Mouse (Mus musculus) adrenal gland, adult 2 months (tissue): ENCODE measurements around the gene 2700097O09Rik. TPM values are rescaled to one million over a fixed set of nuclear protein-coding genes. Genes with fewer than 3 reads are reported as not detected.
"Not testable (repeated sequence)": the region's sequence is repeated elsewhere in the genome, so short reads cannot be mapped to it uniquely, and the experiment has no call there.

Experiments used
- DNase-seq: peaks from one replicate; pipeline ENCODE4 v3.0.0; 2021
- long read RNA-seq: library from polyadenylated mRNA; stranded (forward); transcript quantifications from one replicate; pipeline ENCODE4 v2.0.0, GENCODE M21; 2021
- polyA plus RNA-seq: library from polyadenylated mRNA; depleted of rRNA; stranded (reverse); fragments of >200 nt; gene quantifications from 2 replicates; pipeline ENCODE4 v1.2.3, GENCODE M21; 2012; rRNA removed
- total RNA-seq, 2 experiments: library from RNA; stranded (reverse); gene quantifications; 2 replicates each; pipeline ENCODE4 v1.2.3; 2021

The 2700097O09Rik gene
- total RNA-seq (10 to 100 TPM in 1 of 2 experiments, 1 to 10 TPM in 1; 8.9 to 11.6 TPM), polyA plus RNA-seq (1.8 and 2.4 TPM in 2 replicates)
- long read RNA-seq, full-length matches to known transcripts = 8 of 14 reads
- long read RNA-seq, partial matches to known transcripts = 1 of 14 reads
- long read RNA-seq, other reads (novel, unspliced or antisense) = 5 of 14 reads

GRCm38 (mm10) chr12:55079726-55080600 is at the start of gene 2700097O09Rik, which contains the start of gene Srp54a:
Gene 2700097O09Rik (minus strand): TSS chr12:55080110.
Gene Srp54a (plus strand): TSS chr12:55080262.
- DNase-seq = peak; percentile 95

DNA sequence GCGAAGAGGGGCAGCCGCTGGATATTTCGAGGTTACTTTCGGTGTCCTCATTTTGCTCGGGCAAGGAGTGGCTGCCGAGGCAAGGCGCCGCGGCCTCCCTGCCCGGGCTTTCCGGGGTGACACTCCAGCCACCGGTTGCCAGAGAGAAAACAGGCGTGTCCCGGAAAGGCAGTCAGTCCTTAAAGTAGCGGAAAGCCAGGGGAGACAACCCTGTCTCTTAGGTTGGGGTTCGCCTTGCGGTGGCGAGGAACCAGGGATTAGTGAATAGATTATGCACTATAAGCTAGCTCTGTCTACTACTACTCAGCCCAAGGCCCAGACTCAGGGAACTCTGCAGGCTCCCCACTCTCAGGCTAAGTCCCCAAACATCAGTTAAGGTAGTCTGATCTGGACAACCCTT is 44.8 kb upstream of the 2700097O09Rik start:
- not testable (repeated sequence) for DNase-seq

GRCm38 (mm10) chr12:55124242-55124641 is 44.3 kb upstream of the 2700097O09Rik start, which contains the start of gene Fam177a:
Gene Fam177a (plus strand): TSS chr12:55124469.
- DNase-seq = not testable (repeated sequence)

DNA sequence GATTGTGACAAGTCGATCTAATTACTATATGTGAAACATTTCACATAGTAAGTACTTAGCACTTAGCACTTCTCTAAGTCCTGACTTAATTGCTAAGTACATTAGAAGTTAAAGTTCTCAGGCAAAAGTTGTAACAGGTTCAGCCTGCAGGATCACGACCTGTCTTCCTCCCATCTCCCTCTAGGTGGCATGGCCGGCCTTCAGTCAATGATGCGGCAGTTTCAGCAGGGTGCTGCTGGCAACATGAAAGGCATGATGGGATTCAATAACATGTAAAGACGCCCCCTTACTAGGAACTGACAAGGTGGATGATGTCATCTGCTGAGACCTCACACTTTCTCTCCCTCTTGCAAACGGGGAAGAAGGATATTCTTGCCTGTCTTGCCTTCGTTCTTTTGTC is 32.7 kb upstream of the 2700097O09Rik start:
- not testable (repeated sequence) for DNase-seq

DNA sequence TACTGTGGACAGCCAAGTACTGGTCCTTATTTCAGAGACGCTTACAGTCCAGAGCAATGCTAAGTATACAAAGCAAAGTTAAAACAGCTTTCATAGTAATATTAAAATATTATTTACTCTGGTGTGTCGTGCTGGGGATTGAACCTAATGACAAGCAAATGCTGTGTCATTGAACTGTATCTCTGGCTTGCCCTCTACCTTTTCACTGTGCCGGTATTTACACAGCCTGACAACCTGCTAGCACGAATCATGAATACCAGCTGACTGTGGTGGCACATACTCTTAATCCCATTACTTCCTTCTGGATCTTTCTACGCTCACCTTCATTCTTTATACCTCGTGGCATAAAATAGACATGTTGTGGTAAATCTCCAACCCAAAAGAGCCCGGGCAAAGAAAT is 12.2 kb upstream of the 2700097O09Rik start:
- not testable (repeated sequence) for DNase-seq

DNA sequence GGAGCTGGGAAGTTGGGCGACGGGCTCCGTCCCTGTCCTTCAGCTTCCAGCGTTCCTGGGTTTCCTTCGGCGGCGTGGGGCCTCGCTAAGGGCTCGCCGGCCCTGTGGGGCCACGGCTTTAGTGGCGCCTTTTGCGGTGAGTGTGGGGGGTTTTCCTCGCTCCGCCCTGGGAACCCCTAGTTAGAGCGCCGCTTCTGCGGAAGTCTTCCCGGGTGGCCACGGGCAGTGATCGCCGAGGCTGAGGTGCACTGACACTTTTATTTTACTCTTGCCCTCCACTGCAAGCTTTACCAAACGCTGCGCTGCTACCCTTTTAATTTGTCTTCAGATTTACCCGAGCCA is 662 bp upstream of the 2700097O09Rik start:
- not testable (repeated sequence) for DNase-seq

GRCm38 (mm10) chr12:55078706-55079105 is 1.2 kb downstream of the 2700097O09Rik start:
- DNase-seq = not testable (repeated sequence)

DNA sequence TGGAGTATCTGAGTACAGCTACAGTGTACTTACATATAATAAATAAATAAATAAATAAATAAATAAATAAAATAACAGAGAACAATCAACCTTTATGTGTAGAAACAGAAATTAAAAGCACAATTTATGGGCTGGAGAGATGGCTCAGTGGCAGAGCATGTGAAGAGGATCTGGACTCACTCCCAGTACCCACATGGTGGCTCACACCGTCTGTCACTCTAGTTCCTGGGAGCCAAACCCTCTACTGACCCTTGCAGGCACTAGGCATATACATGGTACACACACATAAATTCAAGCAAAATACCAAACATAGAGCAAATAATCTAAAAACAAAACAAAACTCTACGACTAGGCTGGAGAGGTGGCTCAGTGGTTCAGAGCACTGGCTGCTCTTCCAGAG is 4.6 kb downstream of the 2700097O09Rik start:
- DNase-seq = no peak

DNA sequence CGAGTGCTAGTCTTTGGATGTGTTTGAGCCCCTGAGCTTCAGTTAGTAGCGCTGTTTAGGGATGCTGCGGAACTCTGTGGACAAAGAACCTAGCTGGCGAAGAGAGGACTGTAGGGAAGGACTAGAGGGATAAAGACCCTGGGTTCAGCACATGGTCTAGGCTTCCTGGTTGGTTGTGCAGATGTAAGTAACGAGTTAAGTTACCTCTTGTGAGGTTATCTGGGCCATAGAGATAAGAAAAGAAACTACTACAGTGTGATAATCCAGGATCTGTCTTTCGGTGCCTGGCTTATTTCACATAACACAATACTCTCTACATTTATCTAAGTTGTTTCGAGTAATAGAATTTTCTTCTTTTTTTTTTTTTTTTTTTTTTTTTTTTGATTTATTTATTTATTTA is 6.2 kb downstream of the 2700097O09Rik start:
- DNase-seq = no peak

DNA sequence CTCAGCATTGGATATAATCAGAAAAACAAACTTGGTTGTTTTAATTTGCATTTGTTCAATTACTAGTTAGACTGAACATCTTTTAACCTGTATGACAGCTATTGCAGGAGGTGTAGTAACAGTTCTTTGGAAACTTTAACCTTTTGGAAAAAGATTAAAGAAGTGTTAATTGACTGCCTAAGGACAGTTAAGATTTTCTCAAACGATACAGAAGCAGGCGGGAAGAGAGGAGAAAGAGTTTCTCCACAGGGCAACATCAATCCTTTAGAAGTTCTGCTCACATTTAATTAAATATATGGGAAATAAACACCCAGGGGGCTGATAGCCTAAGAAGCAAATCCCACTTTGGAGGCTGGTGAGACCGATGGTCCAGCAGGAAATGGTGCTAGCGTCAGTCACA is 7.4 kb downstream of the 2700097O09Rik start:
- no peak for DNase-seq

DNA sequence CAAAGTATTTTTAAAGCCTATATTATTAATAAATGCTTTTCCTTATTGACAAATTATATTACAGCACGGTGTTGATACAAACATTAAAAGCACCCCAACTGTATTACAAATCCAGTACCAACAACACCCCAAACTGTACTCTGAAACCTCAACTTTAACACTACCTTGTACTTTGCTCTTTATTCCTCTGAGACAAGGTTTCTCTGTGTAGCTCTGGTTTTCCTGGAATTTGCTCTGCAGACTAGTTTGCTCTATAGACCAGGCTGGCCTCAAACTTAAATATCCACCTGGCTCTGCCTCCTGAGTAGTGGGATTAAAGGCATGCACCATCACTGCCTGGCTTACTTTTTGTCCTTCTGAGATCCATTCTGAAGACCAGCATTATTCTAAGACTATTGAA is 17.8 kb downstream of the 2700097O09Rik start:
- no peak for DNase-seq

- no peak for DNase-seq
Observed at GRCm38 (mm10) chr12:55061006-55061405, 18.9 kb downstream of the 2700097O09Rik start.

- no peak for DNase-seq
Observed at GRCm38 (mm10) chr12:55060212-55060898, 19.6 kb downstream of the 2700097O09Rik start.

DNA sequence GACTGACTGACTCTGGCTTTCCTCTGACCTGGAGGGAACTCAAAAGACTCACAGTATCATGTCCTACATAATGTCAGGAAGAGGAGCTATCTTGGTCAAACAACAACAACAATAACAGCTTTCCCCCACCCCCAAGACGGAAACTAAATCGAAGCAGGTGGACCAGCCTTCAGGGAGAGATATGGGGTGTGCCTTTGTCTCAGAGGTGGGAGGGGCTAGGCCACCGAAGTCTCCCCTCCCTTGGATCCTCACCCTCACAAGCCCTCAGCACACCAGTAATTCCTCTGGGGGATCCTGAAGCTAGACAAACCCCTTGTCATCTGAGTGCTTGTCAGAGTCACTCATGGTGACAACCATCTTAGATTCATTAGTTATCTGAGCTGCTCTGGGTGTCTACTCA is 20.1 kb downstream of the 2700097O09Rik start:
- no peak for DNase-seq

DNA sequence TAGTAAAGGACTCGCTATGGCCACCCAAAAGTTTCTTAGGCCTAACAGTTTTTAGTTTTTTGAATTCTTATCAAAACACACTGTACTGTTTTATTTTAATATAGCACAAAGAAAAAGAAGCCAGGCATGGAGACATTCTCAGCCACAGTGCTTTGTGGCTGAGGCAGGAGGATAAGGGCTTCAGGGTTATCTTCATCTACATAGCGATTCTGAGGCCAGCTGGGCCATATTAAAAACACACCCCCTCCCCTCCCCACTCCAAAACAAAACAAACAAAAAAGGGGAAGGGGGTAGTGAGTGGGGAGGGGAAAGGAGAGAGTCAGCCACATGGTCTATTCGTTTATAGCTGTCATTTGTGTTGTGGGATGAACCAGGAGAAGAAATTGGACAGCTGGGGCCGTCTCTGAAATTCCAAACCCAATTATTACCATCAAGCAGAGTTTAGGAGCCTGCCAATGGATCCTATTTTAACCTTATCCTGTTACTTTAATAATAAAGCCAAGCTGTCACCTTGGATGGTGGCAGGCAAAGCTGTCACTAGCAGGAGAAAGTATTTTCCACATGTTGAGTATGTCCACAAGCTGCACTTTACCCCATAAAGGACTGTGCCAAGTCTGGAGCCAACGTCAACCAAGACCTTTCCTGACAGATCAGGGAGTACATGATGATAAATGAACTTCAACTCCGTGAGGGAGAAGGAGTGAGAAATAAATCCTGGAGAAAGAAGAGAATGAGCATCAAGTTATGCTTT is 20.9 kb downstream of the 2700097O09Rik start:
- DNase-seq = peak; percentile 42

DNA sequence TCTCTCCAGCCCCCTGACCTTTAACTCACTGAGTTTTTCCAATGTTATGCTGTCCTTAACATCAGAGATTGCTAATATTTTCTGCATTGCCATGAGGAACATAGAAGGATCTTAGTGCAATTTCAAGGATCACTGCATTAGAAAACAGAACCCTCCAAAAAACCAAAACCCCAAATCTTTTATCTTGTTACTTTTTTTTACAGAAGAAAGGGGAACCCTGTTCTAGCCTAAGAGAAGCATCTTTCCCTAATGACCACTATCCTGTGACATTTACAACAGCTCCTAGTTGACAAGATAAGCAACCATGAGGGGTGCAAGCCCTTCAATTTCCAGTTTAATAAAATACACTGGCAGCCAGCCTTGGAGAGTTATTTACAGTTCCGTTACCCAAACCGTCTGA is 23.2 kb downstream of the 2700097O09Rik start:
- DNase-seq = no peak

- DNase-seq = no peak
Observed at GRCm38 (mm10) chr12:55054551-55055241, 25.2 kb downstream of the 2700097O09Rik start.

DNA sequence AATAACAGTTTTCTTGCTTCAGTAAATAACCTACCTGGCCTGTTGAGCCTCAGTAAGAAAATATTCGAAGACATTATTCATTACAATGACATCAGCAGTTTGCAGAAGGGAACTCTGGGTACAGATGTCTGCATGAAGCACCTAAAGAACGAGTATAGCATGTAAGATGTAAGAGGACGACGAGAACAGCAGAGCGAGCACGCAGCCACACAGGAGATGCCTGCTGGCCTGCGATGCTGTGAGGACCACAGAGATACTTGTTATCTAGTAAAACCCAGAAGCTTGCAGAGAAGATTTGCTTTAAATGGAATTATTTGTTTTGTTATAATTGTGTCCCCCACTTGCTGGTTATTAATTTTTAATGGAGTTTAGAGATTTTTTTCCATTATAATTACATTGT is 26.6 kb downstream of the 2700097O09Rik start:
- DNase-seq = no peak

DNA sequence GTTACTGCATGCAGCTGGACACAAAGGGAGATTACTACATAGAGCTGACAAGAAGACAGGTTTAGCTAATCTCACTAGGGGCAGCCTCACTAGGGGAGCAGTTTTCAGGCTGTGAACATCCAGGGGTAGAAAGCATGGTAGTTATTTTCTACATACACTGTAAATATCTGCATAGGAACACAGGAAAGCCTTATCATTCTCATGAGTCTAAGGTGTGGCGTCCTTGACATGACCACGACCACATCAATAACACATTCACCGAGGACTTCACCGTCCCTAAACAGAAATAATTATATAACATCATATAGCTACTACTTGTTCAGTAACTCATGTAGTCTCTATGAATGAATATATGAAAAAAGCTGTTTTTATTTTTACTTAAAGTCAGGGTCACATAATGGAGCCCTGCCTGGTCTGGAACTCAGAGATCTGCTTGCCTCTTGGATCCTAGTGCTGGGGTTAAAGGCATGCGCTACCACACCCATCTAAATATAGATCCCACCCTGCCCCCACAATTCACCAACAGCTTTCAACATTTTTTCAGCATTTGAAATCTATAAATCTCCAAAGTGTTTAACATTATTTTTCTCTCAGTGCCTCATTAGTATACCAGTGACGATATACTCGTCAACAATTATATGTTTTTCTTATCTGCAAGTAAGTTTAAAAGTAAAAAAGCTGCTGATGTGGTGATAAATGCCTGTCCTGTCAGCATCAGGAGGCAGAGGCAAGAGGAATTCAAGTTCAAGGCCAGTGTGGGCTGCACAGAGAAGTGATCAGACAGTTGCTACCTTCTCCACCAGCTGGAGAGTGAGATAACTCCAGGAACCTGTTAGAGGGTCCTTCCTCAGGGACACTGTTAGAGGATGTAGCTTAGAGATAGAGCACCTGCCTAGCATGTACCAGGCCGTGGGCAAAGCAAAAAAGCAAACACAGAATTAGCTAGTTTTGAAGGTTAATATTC is 28.4 kb downstream of the 2700097O09Rik start:
- no peak for DNase-seq

- no peak for DNase-seq
Observed at GRCm38 (mm10) chr12:55049731-55050353, 30.1 kb downstream of the 2700097O09Rik start.
